Mouse (Mus musculus): ENCODE measurements around the gene Pcca. TPM values are rescaled to one million over a fixed set of nuclear protein-coding genes. Genes with fewer than 3 reads are reported as not detected.

The Pcca gene
- polyA plus RNA-seq, 1 experiment from 2014 or later, result 23.8 TPM

GRCm38 (mm10) chr14:122716057-122716456 lies 181.9 kb downstream of the Pcca start:
- Histone ChIP-seq H3K4me2 (no peak overlapping the region), H3K4me1 (ENCODE audit: insufficient read depth) (no peaks in the 10 kb centered on the region), H3K4me3 (ENCODE audit: low read depth, low read length) (no peak overlapping the region), H3K9ac (no peak overlapping the region), H3K9me3 (ENCODE audit: low read depth, low read length) (no peaks in the 10 kb centered on the region), H3K27me3 (ENCODE audit: insufficient read depth, low read length) (no peaks in the 10 kb centered on the region), H3K36me3 (ENCODE audit: insufficient read depth) (no peaks in the 10 kb centered on the region), H3K27ac (ENCODE audit: low read depth) (no peak overlapping the region)
- DNase-seq (no peak), ATAC-seq (ENCODE audit: insufficient read depth) (no peak)
- TF ChIP-seq CTCF (IDR thresholded peaks at IDR 0.05; ENCODE audit: low read depth), result no peak

GRCm38 (mm10) chr14:122719496-122720080 lies 185.5 kb downstream of the Pcca start:
- 84% methylated on average over 8 of the region's 8 CpGs for WGBS

GRCm38 (mm10) chr14:122720989-122721388 lies 186.9 kb downstream of the Pcca start:
- DNase-seq, result no peak
- Histone ChIP-seq H3K4me3 (ENCODE audit: low read depth, low read length) (no peak overlapping the region), H3K27me3 (ENCODE audit: insufficient read depth, low read length) (no peaks in the 10 kb centered on the region), H3K9me3 (ENCODE audit: low read depth, low read length) (no peaks in the 10 kb centered on the region), H3K27ac (ENCODE audit: low read depth) (no peak overlapping the region), H3K4me2 (no peak overlapping the region), H3K36me3 (ENCODE audit: insufficient read depth) (no peaks in the 10 kb centered on the region), H3K4me1 (ENCODE audit: insufficient read depth) (no peaks in the 10 kb centered on the region), H3K9ac (no peak overlapping the region)
- TF ChIP-seq CTCF (IDR thresholded peaks at IDR 0.05; ENCODE audit: low read depth), result no peak
- 57% methylated on average over 3 of the region's 3 CpGs for WGBS
- ATAC-seq (ENCODE audit: insufficient read depth), result no peak

More at GRCm38 (mm10) chr14:122719496-122720080, 185.5 kb downstream of the Pcca start:
- H3K4me2 ChIP-seq, result no peak overlapping the region
- DNase-seq (no peak), ATAC-seq (ENCODE audit: insufficient read depth) (no peak)
- H3K4me3 ChIP-seq (ENCODE audit: low read depth, low read length), result no peak overlapping the region
- H3K9me3 ChIP-seq (ENCODE audit: low read depth, low read length), result no peaks in the 10 kb centered on the region
- no peak for TF ChIP-seq CTCF (IDR thresholded peaks at IDR 0.05; ENCODE audit: low read depth)
- H3K4me1 ChIP-seq (ENCODE audit: insufficient read depth), result no peaks in the 10 kb centered on the region
- H3K27ac ChIP-seq (ENCODE audit: low read depth), result no peak overlapping the region
- H3K9ac ChIP-seq, result no peak overlapping the region
- no peaks in the 10 kb centered on the region for H3K36me3 ChIP-seq (ENCODE audit: insufficient read depth)
- H3K27me3 ChIP-seq (ENCODE audit: insufficient read depth, low read length), result no peaks in the 10 kb centered on the region

GRCm38 (mm10) chr14:122721750-122722149 lies 187.6 kb downstream of the Pcca start:
- no peak overlapping the region for H3K9ac ChIP-seq
- H3K27me3 ChIP-seq (ENCODE audit: insufficient read depth, low read length), result no peaks in the 10 kb centered on the region
- no peaks in the 10 kb centered on the region for H3K4me1 ChIP-seq (ENCODE audit: insufficient read depth)
- DNase-seq, result no peak
- H3K4me2 ChIP-seq, result no peak overlapping the region
- no peak overlapping the region for H3K4me3 ChIP-seq (ENCODE audit: low read depth, low read length)
- H3K9me3 ChIP-seq (ENCODE audit: low read depth, low read length), result no peaks in the 10 kb centered on the region
- TF ChIP-seq CTCF (IDR thresholded peaks at IDR 0.05; ENCODE audit: low read depth), result no peak
- no peak for ATAC-seq (ENCODE audit: insufficient read depth)
- no peak overlapping the region for H3K27ac ChIP-seq (ENCODE audit: low read depth)
- H3K36me3 ChIP-seq (ENCODE audit: insufficient read depth), result no peaks in the 10 kb centered on the region
- 29% methylated on average over 4 of the region's 4 CpGs for WGBS

GRCm38 (mm10) chr14:122726456-122726855 lies 192.3 kb downstream of the Pcca start:
- H3K9me3 ChIP-seq (ENCODE audit: low read depth, low read length), result no peaks in the 10 kb centered on the region
- H3K27me3 ChIP-seq (ENCODE audit: insufficient read depth, low read length), result no peaks in the 10 kb centered on the region
- H3K4me3 ChIP-seq (ENCODE audit: low read depth, low read length), result no peak overlapping the region
- no peak overlapping the region for H3K4me2 ChIP-seq
- H3K9ac ChIP-seq, result no peak overlapping the region
- no peaks in the 10 kb centered on the region for H3K36me3 ChIP-seq (ENCODE audit: insufficient read depth)
- WGBS, result 52% methylated on average over 1 of the region's 1 CpGs
- H3K4me1 ChIP-seq (ENCODE audit: insufficient read depth), result 0 out of 2 replicates have a peak, but pooled peaks cover 3% of the 10 kb centered on the region
- ATAC-seq (ENCODE audit: insufficient read depth) (no peak), DNase-seq (no peak)
- H3K27ac ChIP-seq (ENCODE audit: low read depth), result no peak overlapping the region
- no peak for TF ChIP-seq CTCF (IDR thresholded peaks at IDR 0.05; ENCODE audit: low read depth)

- H3K36me3 ChIP-seq (ENCODE audit: insufficient read depth), result no peaks in the 10 kb centered on the region
- no peak for DNase-seq
Measured at GRCm38 (mm10) chr14:122729431-122730073, 195.4 kb downstream of the Pcca start.

GRCm38 (mm10) chr14:122730921-122731551 lies 196.9 kb downstream of the Pcca start:
- no peaks in the 10 kb centered on the region for H3K9me3 ChIP-seq (ENCODE audit: low read depth, low read length)
- 44% methylated on average over 4 of the region's 4 CpGs for WGBS
- H3K36me3 ChIP-seq (ENCODE audit: insufficient read depth), result no peaks in the 10 kb centered on the region
- TF ChIP-seq CTCF (IDR thresholded peaks at IDR 0.05; ENCODE audit: low read depth), result no peak
- H3K4me2 ChIP-seq, result no peak overlapping the region
- H3K27ac ChIP-seq (ENCODE audit: low read depth), result no peak overlapping the region
- DNase-seq (peak; percentile 36), ATAC-seq (ENCODE audit: insufficient read depth) (peak; percentile 35; the same call in 1 of the 2 replicates)
- no peak overlapping the region for H3K9ac ChIP-seq
- no peak overlapping the region for H3K4me3 ChIP-seq (ENCODE audit: low read depth, low read length)
- 0 out of 2 replicates have a peak, but pooled peaks cover 3% of the 10 kb centered on the region for H3K4me1 ChIP-seq (ENCODE audit: insufficient read depth)
- no peaks in the 10 kb centered on the region for H3K27me3 ChIP-seq (ENCODE audit: insufficient read depth, low read length)

More at GRCm38 (mm10) chr14:122729431-122730073, 195.4 kb downstream of the Pcca start:
- H3K27me3 ChIP-seq (ENCODE audit: insufficient read depth, low read length), result no peaks in the 10 kb centered on the region
- no peak overlapping the region for H3K4me2 ChIP-seq
- ATAC-seq (ENCODE audit: insufficient read depth), result no peak
- TF ChIP-seq CTCF (IDR thresholded peaks at IDR 0.05; ENCODE audit: low read depth), result no peak
- 72% methylated on average over 4 of the region's 4 CpGs for WGBS
- H3K4me1 ChIP-seq (ENCODE audit: insufficient read depth), result 0 out of 2 replicates have a peak, but pooled peaks cover 3% of the 10 kb centered on the region
- no peaks in the 10 kb centered on the region for H3K9me3 ChIP-seq (ENCODE audit: low read depth, low read length)
- H3K9ac ChIP-seq, result no peak overlapping the region
- no peak overlapping the region for H3K4me3 ChIP-seq (ENCODE audit: low read depth, low read length)
- no peak overlapping the region for H3K27ac ChIP-seq (ENCODE audit: low read depth)

All from lung, embryonic 14.5 days (tissue).